Mouse (Mus musculus): ENCODE data around the gene Apba1. TPM values are rescaled to one million over a fixed set of nuclear protein-coding genes. Genes with fewer than 3 reads are reported as not detected.
A peak's percentile ranks its signal among the peaks of the same experiment; 100 is the strongest.

Apba1 gene
- polyA plus RNA-seq, 1 experiment from 2014 or later, result 0.79 TPM

GRCm38 (mm10) chr19:23770494-23771423 lies 12.1 kb downstream of the Apba1 start:
- ATAC-seq (ENCODE audit: low FRiP score, low TSS enrichment), result no peak
- no peaks in the 10 kb centered on the region for H3K9me3 ChIP-seq (ENCODE audit: control insufficient read depth, low read length)
- H3K4me3 ChIP-seq (ENCODE audit: low read length), result no peak overlapping the region
- no peaks in the 10 kb centered on the region for H3K4me1 ChIP-seq (ENCODE audit: control insufficient read depth, insufficient read depth, low read length)
- no peak overlapping the region for H3K4me2 ChIP-seq (replicated peaks; ENCODE audit: low read depth, low read length)
- WGBS, result 67% methylated on average over 10 of the region's 10 CpGs
- no peaks in the 10 kb centered on the region for H3K27me3 ChIP-seq (ENCODE audit: control insufficient read depth, insufficient read depth, low read length)
- no peak overlapping the region for H3K27ac ChIP-seq (ENCODE audit: low read depth, low read length)
- no peak overlapping the region for H3K9ac ChIP-seq (ENCODE audit: low read depth, low read length)
- no peaks in the 10 kb centered on the region for H3K36me3 ChIP-seq (ENCODE audit: control insufficient read depth, insufficient read depth, low read length)

DNA sequence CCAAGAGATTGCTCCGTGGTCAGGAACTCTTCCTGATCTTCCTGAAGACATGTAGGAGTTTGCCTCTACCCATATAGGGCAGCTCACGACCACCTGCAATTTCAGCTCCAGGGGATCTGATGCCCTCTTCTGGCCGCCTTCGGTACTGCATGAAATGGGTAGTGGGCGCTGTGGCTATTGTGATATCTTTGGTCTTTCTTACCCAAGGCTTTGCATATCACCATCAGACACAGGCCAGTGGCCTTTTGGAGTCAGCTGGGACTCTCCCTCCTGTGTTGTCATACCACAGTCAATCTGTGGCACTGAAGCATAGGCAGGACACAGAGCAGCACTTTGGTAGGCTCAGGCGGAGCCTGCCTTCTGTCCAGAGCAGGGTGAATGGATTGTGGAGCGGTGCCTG lies 13.3 kb downstream of the Apba1 start:
- no peaks in the 10 kb centered on the region for H3K27me3 ChIP-seq (ENCODE audit: control insufficient read depth, insufficient read depth, low read length)
- no peak overlapping the region for H3K9ac ChIP-seq (ENCODE audit: low read depth, low read length)
- no peaks in the 10 kb centered on the region for H3K9me3 ChIP-seq (ENCODE audit: control insufficient read depth, low read length)
- no peak for ATAC-seq (ENCODE audit: low FRiP score, low TSS enrichment)
- H3K4me1 ChIP-seq (ENCODE audit: control insufficient read depth, insufficient read depth, low read length), result no peaks in the 10 kb centered on the region
- no peak overlapping the region for H3K4me3 ChIP-seq (ENCODE audit: low read length)
- H3K36me3 ChIP-seq (ENCODE audit: control insufficient read depth, insufficient read depth, low read length), result no peaks in the 10 kb centered on the region
- H3K4me2 ChIP-seq (replicated peaks; ENCODE audit: low read depth, low read length), result no peak overlapping the region
- H3K27ac ChIP-seq (ENCODE audit: low read depth, low read length), result no peak overlapping the region
- 70% methylated on average over 7 of the region's 7 CpGs for WGBS

- no peaks in the 10 kb centered on the region for H3K27me3 ChIP-seq (ENCODE audit: control insufficient read depth, insufficient read depth, low read length)
- peaks cover 8% of the 10 kb centered on the region; the same call in 1 of the 2 replicates for H3K4me1 ChIP-seq (ENCODE audit: control insufficient read depth, insufficient read depth, low read length)
- 86% methylated on average over 6 of the region's 6 CpGs for WGBS
- no peak overlapping the region for H3K27ac ChIP-seq (ENCODE audit: low read depth, low read length)
- H3K4me3 ChIP-seq (ENCODE audit: low read length), result no peak overlapping the region
- ATAC-seq (ENCODE audit: low FRiP score, low TSS enrichment), result no peak
- H3K36me3 ChIP-seq (ENCODE audit: control insufficient read depth, insufficient read depth, low read length), result no peaks in the 10 kb centered on the region
- H3K9ac ChIP-seq (ENCODE audit: low read depth, low read length), result no peak overlapping the region
- no peaks in the 10 kb centered on the region for H3K9me3 ChIP-seq (ENCODE audit: control insufficient read depth, low read length)
- H3K4me2 ChIP-seq (replicated peaks; ENCODE audit: low read depth, low read length), result no peak overlapping the region
Observed at GRCm38 (mm10) chr19:23775356-23775755, 16.7 kb downstream of the Apba1 start.

DNA sequence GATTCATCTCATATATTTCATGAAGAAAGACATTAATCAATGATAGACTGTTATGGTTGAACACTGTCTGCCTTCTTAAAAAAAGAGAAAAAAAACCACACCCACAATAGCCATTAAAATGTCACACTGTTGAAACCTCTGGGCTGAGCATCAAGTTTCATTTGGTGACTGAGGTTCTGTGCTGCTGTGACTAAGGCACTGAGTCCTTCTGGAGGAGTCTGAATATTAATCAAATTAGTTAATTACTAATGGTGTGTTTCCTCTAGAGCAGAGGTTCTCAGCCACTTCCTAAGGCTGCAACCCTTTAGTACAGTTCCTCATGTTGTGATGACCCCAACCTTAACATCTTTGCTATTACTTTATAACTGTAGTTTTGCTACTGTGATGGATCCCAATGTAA lies 20.4 kb downstream of the Apba1 start:
- no peaks in the 10 kb centered on the region for H3K36me3 ChIP-seq (ENCODE audit: control insufficient read depth, insufficient read depth, low read length)
- H3K27ac ChIP-seq (ENCODE audit: low read depth, low read length), result no peak overlapping the region
- peaks cover 8% of the 10 kb centered on the region; the same call in 1 of the 2 replicates for H3K4me1 ChIP-seq (ENCODE audit: control insufficient read depth, insufficient read depth, low read length)
- H3K4me3 ChIP-seq (ENCODE audit: low read length), result no peak overlapping the region
- peak; percentile 54 for ATAC-seq (ENCODE audit: low FRiP score, low TSS enrichment)
- H3K9me3 ChIP-seq (ENCODE audit: control insufficient read depth, low read length), result no peaks in the 10 kb centered on the region
- H3K27me3 ChIP-seq (ENCODE audit: control insufficient read depth, insufficient read depth, low read length), result no peaks in the 10 kb centered on the region
- no peak overlapping the region for H3K4me2 ChIP-seq (replicated peaks; ENCODE audit: low read depth, low read length)
- H3K9ac ChIP-seq (ENCODE audit: low read depth, low read length), result no peak overlapping the region

DNA sequence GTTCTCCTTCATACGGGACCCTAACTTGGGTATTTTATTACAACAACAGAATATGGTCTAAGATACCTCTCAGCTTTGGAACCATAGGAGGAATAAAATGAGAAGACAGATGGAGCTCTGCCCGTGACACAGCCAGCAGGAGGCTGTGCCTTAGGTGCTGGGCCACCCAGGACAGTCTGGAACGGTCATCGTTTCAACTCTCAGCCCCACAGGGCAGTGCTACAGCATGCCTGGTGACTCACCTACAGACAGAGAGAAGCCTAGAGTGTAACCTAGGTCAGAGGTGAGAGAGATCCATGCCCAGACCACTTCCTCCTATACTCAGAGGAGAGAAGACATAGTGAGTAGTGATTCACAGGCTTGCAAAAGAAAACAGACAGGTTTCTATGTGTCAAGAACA lies 21.4 kb downstream of the Apba1 start:
- Histone ChIP-seq H3K4me1 (ENCODE audit: control insufficient read depth, insufficient read depth, low read length) (peaks cover 8% of the 10 kb centered on the region; the same call in 1 of the 2 replicates), H3K4me3 (ENCODE audit: low read length) (no peak overlapping the region), H3K4me2 (replicated peaks; ENCODE audit: low read depth, low read length) (no peak overlapping the region), H3K27me3 (ENCODE audit: control insufficient read depth, insufficient read depth, low read length) (no peaks in the 10 kb centered on the region), H3K9me3 (ENCODE audit: control insufficient read depth, low read length) (no peaks in the 10 kb centered on the region), H3K27ac (ENCODE audit: low read depth, low read length) (no peak overlapping the region), H3K9ac (ENCODE audit: low read depth, low read length) (no peak overlapping the region), H3K36me3 (ENCODE audit: control insufficient read depth, insufficient read depth, low read length) (no peaks in the 10 kb centered on the region)
- 74% methylated on average over 4 of the region's 4 CpGs for WGBS
- no peak for ATAC-seq (ENCODE audit: low FRiP score, low TSS enrichment)

DNA sequence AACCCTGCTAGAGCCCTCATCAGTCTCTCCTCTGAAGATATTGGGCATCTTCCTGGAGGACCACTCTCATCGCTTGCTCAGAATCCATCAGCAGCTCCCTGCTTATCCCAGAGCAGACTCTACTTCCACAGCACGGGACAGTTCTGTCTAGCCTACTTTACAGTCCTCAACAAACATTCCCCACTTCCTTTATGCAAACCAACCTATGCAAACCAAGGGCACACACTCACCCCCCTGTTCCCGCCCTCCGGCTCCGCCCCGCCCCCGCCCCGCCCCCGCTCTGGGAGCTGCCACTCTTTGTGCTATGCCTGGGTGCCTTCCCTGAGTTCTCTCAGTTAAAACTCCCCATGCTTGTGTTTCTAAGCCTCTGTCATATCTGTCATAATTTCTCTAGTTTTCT lies 23.3 kb downstream of the Apba1 start:
- peaks cover 8% of the 10 kb centered on the region; the same call in 1 of the 2 replicates for H3K4me1 ChIP-seq (ENCODE audit: control insufficient read depth, insufficient read depth, low read length)
- no peaks in the 10 kb centered on the region for H3K9me3 ChIP-seq (ENCODE audit: control insufficient read depth, low read length)
- no peaks in the 10 kb centered on the region for H3K27me3 ChIP-seq (ENCODE audit: control insufficient read depth, insufficient read depth, low read length)
- no peak overlapping the region for H3K27ac ChIP-seq (ENCODE audit: low read depth, low read length)
- H3K9ac ChIP-seq (ENCODE audit: low read depth, low read length), result no peak overlapping the region
- no peak overlapping the region for H3K4me3 ChIP-seq (ENCODE audit: low read length)
- 7% methylated on average over 9 of the region's 9 CpGs for WGBS
- peak; percentile 50; the same call in 1 of the 2 replicates for ATAC-seq (ENCODE audit: low FRiP score, low TSS enrichment)
- 0 out of 2 replicates have a peak overlapping the region, but pooled peaks have one; percentile 4 for H3K4me2 ChIP-seq (replicated peaks; ENCODE audit: low read depth, low read length)
- no peaks in the 10 kb centered on the region for H3K36me3 ChIP-seq (ENCODE audit: control insufficient read depth, insufficient read depth, low read length)

DNA sequence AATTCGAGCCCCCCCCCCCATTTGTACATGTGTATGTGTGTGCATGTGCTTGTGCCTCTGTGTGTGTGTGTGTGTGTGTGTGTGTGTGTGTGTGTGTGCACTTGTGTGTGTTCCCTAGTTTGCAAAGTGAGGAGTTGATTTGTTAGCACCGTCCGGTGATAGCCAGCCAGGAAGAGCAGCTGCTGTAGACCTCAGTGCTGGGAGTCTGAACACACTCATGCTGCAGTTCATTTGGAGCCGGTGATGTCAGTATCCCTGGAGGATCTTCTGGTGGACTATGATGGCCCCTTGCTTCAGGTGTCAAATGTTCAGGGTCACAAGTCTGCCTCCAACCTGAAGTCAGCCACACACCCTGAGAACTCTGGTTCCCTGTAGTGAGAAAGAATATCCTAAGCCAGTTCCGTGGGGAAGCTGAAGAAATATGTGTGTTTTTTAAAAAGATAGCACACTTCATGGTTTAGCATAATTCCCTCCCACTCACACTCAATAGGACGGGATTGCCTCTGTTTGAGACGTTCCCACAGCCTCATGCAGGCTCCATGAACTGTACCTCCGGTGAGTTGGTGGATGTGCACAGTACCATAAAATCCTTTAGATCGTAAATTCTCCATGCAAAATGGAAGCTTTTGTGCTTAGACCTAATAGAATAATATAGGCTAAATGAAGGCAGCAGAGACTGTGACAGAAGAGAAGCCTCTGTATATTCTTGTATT lies 29.9 kb downstream of the Apba1 start:
- Histone ChIP-seq H3K4me3 (ENCODE audit: low read length) (no peak overlapping the region), H3K9ac (ENCODE audit: low read depth, low read length) (no peak overlapping the region), H3K4me2 (replicated peaks; ENCODE audit: low read depth, low read length) (no peak overlapping the region), H3K27me3 (ENCODE audit: control insufficient read depth, insufficient read depth, low read length) (no peaks in the 10 kb centered on the region), H3K4me1 (ENCODE audit: control insufficient read depth, insufficient read depth, low read length) (no peaks in the 10 kb centered on the region), H3K36me3 (ENCODE audit: control insufficient read depth, insufficient read depth, low read length) (no peaks in the 10 kb centered on the region), H3K9me3 (ENCODE audit: control insufficient read depth, low read length) (no peaks in the 10 kb centered on the region), H3K27ac (ENCODE audit: low read depth, low read length) (no peak overlapping the region)
- 52% methylated on average over 9 of the region's 9 CpGs for WGBS
- ATAC-seq (ENCODE audit: low FRiP score, low TSS enrichment), result no peak

GRCm38 (mm10) chr19:23791704-23792103 lies 33.0 kb downstream of the Apba1 start:
- H3K4me1 ChIP-seq (ENCODE audit: control insufficient read depth, insufficient read depth, low read length), result no peaks in the 10 kb centered on the region
- no peak for ATAC-seq (ENCODE audit: low FRiP score, low TSS enrichment)
- H3K36me3 ChIP-seq (ENCODE audit: control insufficient read depth, insufficient read depth, low read length), result no peaks in the 10 kb centered on the region
- no peak overlapping the region for H3K4me3 ChIP-seq (ENCODE audit: low read length)
- no peaks in the 10 kb centered on the region for H3K9me3 ChIP-seq (ENCODE audit: control insufficient read depth, low read length)
- H3K27ac ChIP-seq (ENCODE audit: low read depth, low read length), result no peak overlapping the region
- H3K9ac ChIP-seq (ENCODE audit: low read depth, low read length), result no peak overlapping the region
- H3K4me2 ChIP-seq (replicated peaks; ENCODE audit: low read depth, low read length), result no peak overlapping the region
- no peaks in the 10 kb centered on the region for H3K27me3 ChIP-seq (ENCODE audit: control insufficient read depth, insufficient read depth, low read length)
- 70% methylated on average over 6 of the region's 6 CpGs for WGBS

DNA sequence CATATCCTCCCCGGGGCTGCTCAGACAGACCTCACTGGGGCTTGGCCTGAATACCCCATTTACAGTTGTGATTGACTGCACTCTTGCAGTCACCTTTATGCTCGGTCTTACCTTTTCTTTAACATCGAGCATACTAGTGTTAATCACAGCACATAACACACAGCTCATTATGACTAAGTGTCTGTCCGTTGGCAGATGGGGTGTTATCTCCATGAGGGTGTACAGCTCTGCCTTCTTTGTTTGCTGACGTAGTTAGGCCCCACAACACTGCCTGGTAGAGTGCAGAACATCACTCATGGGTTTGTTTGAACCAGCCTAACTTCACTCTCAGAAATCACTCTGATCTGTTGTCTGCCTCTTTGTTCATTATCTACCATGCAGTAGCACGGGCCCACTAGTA lies 33.9 kb downstream of the Apba1 start:
- no peaks in the 10 kb centered on the region for H3K27me3 ChIP-seq (ENCODE audit: control insufficient read depth, insufficient read depth, low read length)
- H3K27ac ChIP-seq (ENCODE audit: low read depth, low read length), result no peak overlapping the region
- no peak overlapping the region for H3K4me3 ChIP-seq (ENCODE audit: low read length)
- ATAC-seq (ENCODE audit: low FRiP score, low TSS enrichment), result no peak
- no peaks in the 10 kb centered on the region for H3K4me1 ChIP-seq (ENCODE audit: control insufficient read depth, insufficient read depth, low read length)
- 90% methylated on average over 6 of the region's 6 CpGs for WGBS
- H3K9ac ChIP-seq (ENCODE audit: low read depth, low read length), result no peak overlapping the region
- H3K9me3 ChIP-seq (ENCODE audit: control insufficient read depth, low read length), result no peaks in the 10 kb centered on the region
- no peak overlapping the region for H3K4me2 ChIP-seq (replicated peaks; ENCODE audit: low read depth, low read length)
- H3K36me3 ChIP-seq (ENCODE audit: control insufficient read depth, insufficient read depth, low read length), result no peaks in the 10 kb centered on the region
